Mouse (Mus musculus) splenic B cell, adult 2 months (primary cell): ENCODE results near the gene Arl8b.

Experiments used
- DNase-seq: peaks from one replicate; pipeline ENCODE4 v3.0.0-alpha.2; 2011; ENCODE audit warnings: low read depth, low spot score
- H3K27me3 ChIP-seq: 2 replicates; pipeline ENCODE4 v1.6.1; 2012; ENCODE audit warnings: mild to moderate bottlenecking, low read length, moderate library complexity, mixed read lengths; ENCODE audit not compliant: control insufficient read depth, poor library complexity, insufficient read depth, severe bottlenecking
- H3K36me3 ChIP-seq: 2 replicates; pipeline ENCODE4 v1.6.1; 2012; ENCODE audit warnings: mild to moderate bottlenecking, low read length, moderate library complexity, mixed read lengths; ENCODE audit not compliant: control insufficient read depth, poor library complexity, insufficient read depth, severe bottlenecking

Gene Arl8b

GRCm38 (mm10) chr6:108870421-108870820 is 87.5 kb downstream of the Arl8b start:
- Histone ChIP-seq H3K27me3 (no peaks in the 10 kb centered on the region), H3K36me3 (no peaks in the 10 kb centered on the region)
- no peak for DNase-seq

GRCm38 (mm10) chr6:108871251-108871650 is 88.4 kb downstream of the Arl8b start:
- no peak for DNase-seq
- Histone ChIP-seq H3K27me3 (no peaks in the 10 kb centered on the region), H3K36me3 (no peaks in the 10 kb centered on the region)
